Mouse (Mus musculus) CH12.LX (cell line): ENCODE data around the gene 4930402F06Rik. TPM values are rescaled to one million over a fixed set of nuclear protein-coding genes. Genes with fewer than 3 reads are reported as not detected.

Experiments used
- DNase-seq: peaks from one replicate; pipeline ENCODE4 v3.0.0-alpha.2; 2013; ENCODE audit errors: extremely low read depth
- H3K27ac ChIP-seq: 2 replicates; pipeline ENCODE4 v1.5.1; 2012; ENCODE audit warnings: low read depth, mild to moderate bottlenecking, control low read depth, moderate library complexity; ENCODE audit not compliant: insufficient read depth
- H3K27me3 ChIP-seq: replicated peaks from 2 replicates; pipeline ENCODE3; 2012; ENCODE audit warnings: inconsistent platforms
- H3K36me3 ChIP-seq, 2 experiments: replicated peaks in 1 of 2; 2 replicates each; pipeline versions ENCODE3 to v1.6.1; 2012; ENCODE audit warnings: inconsistent platforms in 1 of 2, low read length in 1 of 2, mild to moderate bottlenecking in 1 of 2, mixed read lengths in 1 of 2, moderate library complexity in 1 of 2; ENCODE audit not compliant: control insufficient read depth in 1 of 2, insufficient read depth in 1 of 2
- H3K4me1 ChIP-seq, 2 experiments: 2 replicates each; pipeline ENCODE4 v1.6.1; 2012; ENCODE audit warnings: inconsistent platforms in 1 of 2, moderate library complexity in 1 of 2; ENCODE audit not compliant: insufficient read depth in 2 of 2, control insufficient read depth in 1 of 2
- H3K4me2 ChIP-seq: 2 replicates; pipeline ENCODE4 v1.6.1; 2012; ENCODE audit warnings: low read depth, mild to moderate bottlenecking, control low read depth; ENCODE audit not compliant: poor library complexity, insufficient read depth, severe bottlenecking
- H3K4me3 ChIP-seq, 3 experiments: fragments of 150-350 bp in 1 of 3; sonication (generic) in 1 of 3; replicated peaks in 1 of 3; 2 replicates each; pipeline versions ENCODE3 to v1.5.1; 2011 to 2012; ENCODE audit warnings: low read depth in 2 of 3, low read length in 2 of 3, mild to moderate bottlenecking in 2 of 3, moderate library complexity in 2 of 3, control low read depth in 1 of 3, improper control_type of control experiment in 1 of 3, inconsistent platforms in 1 of 3, mixed read lengths in 1 of 3; ENCODE audit not compliant: poor library complexity in 1 of 3
- H3K79me2 ChIP-seq: replicated peaks from 2 replicates; pipeline ENCODE4 v1.6.1; 2012; ENCODE audit warnings: mild to moderate bottlenecking, moderate library complexity; ENCODE audit not compliant: control insufficient read depth, poor library complexity, insufficient read depth, severe bottlenecking; ENCODE audit errors: extremely low read depth
- H3K9ac ChIP-seq: 2 replicates; pipeline ENCODE4 v1.6.1; 2012; ENCODE audit warnings: low read depth, mild to moderate bottlenecking, control low read depth, moderate library complexity; ENCODE audit not compliant: insufficient read depth
- H3K9me3 ChIP-seq: replicated peaks from 2 replicates; pipeline ENCODE3; 2012; ENCODE audit warnings: low read length, inconsistent platforms, mixed read lengths
- BHLHE40 ChIP-seq: IDR thresholded peaks from 2 replicates; pipeline ENCODE4 v1.6.1; 2011; ENCODE audit warnings: mild to moderate bottlenecking, low read depth, low read length, improper control_type of control experiment
- CTCF ChIP-seq, 2 experiments: IDR thresholded peaks in 1 of 2; conservative IDR thresholded peaks in 1 of 2; 2 replicates each; pipeline ENCODE4 v1.5.1; 2011 to 2012; ENCODE audit warnings: low read depth in 2 of 2, low read length in 2 of 2, improper control_type of control experiment in 1 of 2, inconsistent platforms in 1 of 2, mild to moderate bottlenecking in 1 of 2, moderate library complexity in 1 of 2
- ELF1 ChIP-seq: IDR thresholded peaks from 2 replicates; pipeline ENCODE4 v1.6.1; 2014; ENCODE audit warnings: low read depth, mild to moderate bottlenecking, inconsistent platforms, low read length, improper control_type of control experiment
- EP300 ChIP-seq: IDR thresholded peaks from 2 replicates; pipeline ENCODE4 v1.6.1; 2011; ENCODE audit warnings: low read length, improper control_type of control experiment
- JUND ChIP-seq: conservative IDR thresholded peaks from 2 replicates; pipeline ENCODE4 v1.6.1; 2011; ENCODE audit warnings: low read depth, low read length, improper control_type of control experiment
- MAFK ChIP-seq: IDR thresholded peaks from 2 replicates; pipeline ENCODE4 v1.6.1; 2011; ENCODE audit warnings: low read length, improper control_type of control experiment; ENCODE audit not compliant: insufficient replicate concordance
- MYC ChIP-seq: IDR thresholded peaks from 2 replicates; pipeline ENCODE4 v1.6.1; 2011; ENCODE audit warnings: low read depth, mild to moderate bottlenecking, improper control_type of control experiment, low read length
- NELFE ChIP-seq: IDR thresholded peaks from 2 replicates; pipeline ENCODE4 v1.6.1; 2011; ENCODE audit warnings: low read depth, low read length, improper control_type of control experiment
- PAX5 ChIP-seq: IDR thresholded peaks from 2 replicates; pipeline ENCODE4 v1.6.1; 2012; ENCODE audit warnings: low read length, inconsistent platforms, mixed read lengths
- POLR2A ChIP-seq: IDR thresholded peaks from 2 replicates; pipeline ENCODE4 v1.6.1; 2011; ENCODE audit warnings: low read depth, mild to moderate bottlenecking, improper control_type of control experiment, low read length
- TBP ChIP-seq: conservative IDR thresholded peaks from 2 replicates; pipeline ENCODE4 v1.6.1; 2011; ENCODE audit warnings: low read depth, low read length, improper control_type of control experiment
- TCF12 ChIP-seq: IDR thresholded peaks from 2 replicates; pipeline ENCODE4 v1.6.1; 2014; ENCODE audit warnings: low read depth, mild to moderate bottlenecking, inconsistent platforms, low read length, improper control_type of control experiment
- USF1 ChIP-seq: IDR thresholded peaks from 2 replicates; pipeline ENCODE4 v1.6.1; 2014; ENCODE audit warnings: low read depth, mild to moderate bottlenecking, inconsistent platforms, low read length, improper control_type of control experiment
- ZKSCAN1 ChIP-seq: IDR thresholded peaks from 2 replicates; pipeline ENCODE4 v1.6.1; 2012; ENCODE audit warnings: low read depth, inconsistent platforms, low read length, improper control_type of control experiment, borderline replicate concordance
- ZMIZ1 ChIP-seq: IDR thresholded peaks from 2 replicates; pipeline ENCODE4 v1.6.1; 2012; ENCODE audit warnings: low read depth, mild to moderate bottlenecking, inconsistent platforms, low read length, improper control_type of control experiment
- dilution Hi-C: fragments of 300-500 bp; cut with MboI; formaldehyde crosslinking; loops from 2 replicates; pipeline ENCODE4 v1.14.3; 2020; ENCODE audit warnings: low sequenced_read_pairs; ENCODE audit not compliant: extremely low pct_unique_long_range_greater_than_20kb, extremely low pct_ligation_motif_present
- in situ Hi-C: fragments of 300-500 bp; cut with MboI; formaldehyde crosslinking; loops from 3 replicates; pipeline ENCODE4 v1.14.3; 2019; ENCODE audit warnings: low sequenced_read_pairs, low pct_ligation_motif_present, low pct_unique_long_range_greater_than_20kb, mixed read lengths
- polyA plus RNA-seq: library from polyadenylated mRNA; unstranded; fragments of >175 nt; gene quantifications from 2 replicates; pipeline ENCODE4 v1.2.1, GENCODE M21; 2012; ENCODE audit warnings: low read depth; ENCODE audit not compliant: insufficient read length
- total RNA-seq, 2 experiments: library from RNA; depleted of rRNA; stranded (reverse); fragments of 300-350 nt in 1 of 2; fragments of >200 nt in 1 of 2; gene quantifications; 2 replicates each; pipeline ENCODE4 v1.2.3; 2012 to 2014

4930402F06Rik gene
- total and polyA plus RNA-seq, 3 experiments, result not detected

- peak within 1 kb of the TSS; percentile 66 for H3K9ac ChIP-seq
These were observed 60.3 kb downstream of the 4930402F06Rik start, which contains the start of gene Stom for GRCm38 (mm10) chr2:35336388-35337280. TSS of gene Stom (minus strand) at chr2:35336976.

DNA sequence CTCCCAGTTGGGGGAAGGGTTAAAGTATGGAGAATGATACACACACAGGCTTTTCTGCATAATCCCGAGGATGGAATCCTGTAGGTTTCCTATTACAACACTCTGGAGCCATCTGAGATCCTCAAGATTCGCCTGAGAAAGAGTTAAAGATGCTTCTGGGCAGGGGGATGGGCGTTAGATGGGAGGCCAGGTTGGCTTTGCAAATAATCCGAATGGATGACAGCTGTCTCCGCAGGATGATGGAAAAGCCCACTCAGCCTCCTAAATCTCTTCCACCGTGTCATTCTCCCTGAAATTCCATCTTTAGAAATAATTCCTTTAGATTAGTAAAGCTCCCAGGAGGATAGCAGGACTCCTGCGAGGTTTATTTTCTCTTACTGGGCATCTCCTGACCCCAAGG, 61.4 kb downstream of the 4930402F06Rik start:
- H3K36me3 ChIP-seq, result no peaks in the 10 kb centered on the region
- dilution Hi-C loops, result no loop called here
- no peak overlapping the region for H3K9ac ChIP-seq

More at GRCm38 (mm10) chr2:35336388-35337280, 60.3 kb downstream of the 4930402F06Rik start, which contains the start of gene Stom:
- in situ Hi-C loops (loop anchor here (5.0 kb wide), 1 partner anchor 39 kb away; no protein-coding TSS in a partner anchor), dilution Hi-C loops (no loop called here)
- Histone ChIP-seq H3K4me2 (peak within 1 kb of the TSS; percentile 79), H3K36me3 (no peaks in the 10 kb centered on the region), H3K4me3 (peak within 1 kb of the TSS; percentile 69 to 78 (median 76)), H3K27me3 (peaks cover 12% of the 10 kb centered on the region), H3K4me1 (peaks cover 5 to 16% of the 10 kb centered on the region in 2 experiments), H3K79me2 (no peaks in the 10 kb centered on the region), H3K9me3 (no peaks in the 10 kb centered on the region), H3K27ac (no peak within 1 kb of the TSS)
- TF ChIP-seq EP300 (no peak), USF1 (peak; percentile 13; the same call in 1 of the 2 replicates), MAFK (no peak), PAX5 (no peak), CTCF (conservative IDR thresholded peaks at IDR 0.05 in 1 of 2, IDR thresholded peaks at IDR 0.05 in 1 of 2; ENCODE audit: low read depth in 2 of 2, low read length in 2 of 2) (peak in 1 of 2 experiments; percentile 8; a peak in 1 of 4 replicates), ZMIZ1 (peak; percentile 73), TCF12 (peak; percentile 62), JUND (no peak), POLR2A (peak; percentile 71), MYC (no peak), ELF1 (no peak), BHLHE40 (0 out of 2 replicates have a peak, but pooled peaks have one; percentile 12), NELFE (peak; percentile 54; the same call in 1 of the 2 replicates), TBP (no peak)
- DNase-seq, result peak; percentile 98

More for the DNA sequence above, 61.4 kb downstream of the 4930402F06Rik start:
- Histone ChIP-seq H3K9me3 (no peaks in the 10 kb centered on the region), H3K4me3 (no peak overlapping the region), H3K79me2 (no peaks in the 10 kb centered on the region), H3K27ac (no peak overlapping the region), H3K4me1 (peaks cover 3 to 13% of the 10 kb centered on the region in 2 experiments), H3K27me3 (peaks cover 12% of the 10 kb centered on the region), H3K4me2 (no peak overlapping the region)
- TF ChIP-seq ZKSCAN1, result no peak
- TF ChIP-seq POLR2A, result no peak
- in situ Hi-C loops, result loop anchor here (5.0 kb wide), 1 partner anchor 38 kb away; no protein-coding TSS in a partner anchor
- DNase-seq, result no peak
